Mouse (Mus musculus) kidney, postnatal 0 days (tissue): Measurements from ENCODE around the gene Klhl1. TPM values are rescaled to one million over a fixed set of nuclear protein-coding genes. Genes with fewer than 3 reads are reported as not detected.
"Not testable (repeated sequence)": the region's sequence is repeated elsewhere in the genome, so short reads cannot be mapped to it uniquely, and the experiment has no call there.

Experiments
- ATAC-seq: fragments of 200-750 bp; cut with Nextera tagmentation; replicated peaks from 2 replicates; pipeline ENCODE4 v1.8.0; 2017; ENCODE audit warnings: low read depth, moderate number of reproducible peaks, moderate TSS enrichment, moderate library complexity; ENCODE audit not compliant: low FRiP score
- DNase-seq: peaks from one replicate; pipeline ENCODE4 v3.0.0-alpha.2; 2016; ENCODE audit warnings: low spot score
- H3K27ac ChIP-seq: fragments of 300-500 bp; sonication (generic); 2 replicates; pipeline ENCODE4 v1.5.1; 2014; ENCODE audit warnings: mild to moderate bottlenecking
- H3K27me3 ChIP-seq: fragments of 300-500 bp; sonication (generic); 2 replicates; pipeline ENCODE4 v1.6.1; 2014; ENCODE audit warnings: low read length, mixed read lengths; ENCODE audit not compliant: insufficient read depth
- H3K36me3 ChIP-seq: fragments of 300-500 bp; sonication (generic); 2 replicates; pipeline ENCODE4 v1.6.1; 2014; ENCODE audit warnings: low read length, mixed read lengths; ENCODE audit not compliant: insufficient read depth
- H3K4me1 ChIP-seq: fragments of 300-500 bp; sonication (generic); replicated peaks from 2 replicates; pipeline ENCODE4 v1.6.1; 2014; ENCODE audit warnings: antibody characterized with exemption, low read length, mixed read lengths; ENCODE audit not compliant: insufficient read depth
- H3K4me2 ChIP-seq: fragments of 300-500 bp; sonication (generic); 2 replicates; pipeline ENCODE4 v1.6.1; 2014; ENCODE audit warnings: mild to moderate bottlenecking, low read length, moderate library complexity, mixed read lengths
- H3K4me3 ChIP-seq: fragments of 300-500 bp; sonication (generic); replicated peaks from 2 replicates; pipeline ENCODE4 v1.5.1; 2014; ENCODE audit warnings: low read depth, low read length
- H3K9ac ChIP-seq: fragments of 300-500 bp; sonication (generic); 2 replicates; pipeline ENCODE4 v1.6.1; 2014; ENCODE audit warnings: low read depth, low read length
- H3K9me3 ChIP-seq: fragments of 300-500 bp; sonication (generic); replicated peaks from 2 replicates; pipeline ENCODE4 v1.6.1; 2016; ENCODE audit warnings: low read length, inconsistent platforms, mixed read lengths
- CTCF ChIP-seq: IDR thresholded peaks from 2 replicates; pipeline ENCODE4 v1.5.1; 2016; ENCODE audit warnings: antibody characterized with exemption, low read depth, mild to moderate bottlenecking, moderate library complexity
- WGBS: fragments of 180-500 bp; shearing (Covaris S2); extraction: QIAGEN DNeasy Blood & Tissue Kit; methylation state at CpG from one replicate; pipeline ENCODE4 v1.1.7; 2014; 5-methylcytosine and 5-hydroxymethylcytosine counted together
- polyA plus RNA-seq: library from polyadenylated mRNA; unstranded; fragments of >200 nt; fragmentation: Nextera tagmentation; extraction: Ambion mirVana; gene quantifications from 2 replicates; pipeline ENCODE4 v1.2.1, GENCODE M21; 2015

Gene Klhl1
- polyA plus RNA-seq, 1 experiment from 2014 or later, result 0.01 TPM

DNA sequence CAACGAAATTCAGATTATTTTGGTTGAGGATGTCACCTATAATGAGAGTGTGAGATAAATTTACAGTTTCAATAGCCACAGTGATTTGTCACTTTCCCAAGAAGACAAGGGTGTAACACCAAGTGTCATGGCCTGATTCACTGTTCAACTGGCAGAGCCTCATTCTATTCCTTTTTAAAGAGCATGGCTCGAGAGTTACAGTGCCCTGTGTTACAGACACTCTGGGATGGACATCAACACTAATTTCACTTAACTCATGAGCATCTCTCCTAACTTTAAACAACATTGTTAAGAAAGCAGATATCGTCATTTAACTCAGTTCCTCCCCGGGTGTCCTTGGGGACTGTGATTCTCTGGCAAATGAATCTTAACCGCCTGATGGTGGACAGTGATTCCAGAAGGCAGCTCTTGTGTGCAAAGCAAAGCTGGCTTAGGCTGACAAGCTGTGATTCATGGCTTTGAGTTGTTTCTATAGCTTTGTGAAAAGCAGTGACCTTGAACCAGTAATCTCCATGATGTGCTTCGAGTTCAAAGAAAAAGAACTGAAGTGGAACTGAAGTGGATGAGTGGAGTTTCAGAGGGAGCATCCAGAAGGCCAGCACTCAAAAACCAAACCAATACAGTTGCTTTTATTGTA lies 301.0 kb downstream of the Klhl1 start:
- Histone ChIP-seq H3K4me3 (no peak overlapping the region), H3K36me3 (no peaks in the 10 kb centered on the region), H3K4me2 (no peak overlapping the region), H3K9ac (no peak overlapping the region), H3K27me3 (no peaks in the 10 kb centered on the region), H3K27ac (no peak overlapping the region), H3K4me1 (no peaks in the 10 kb centered on the region), H3K9me3 (no peaks in the 10 kb centered on the region)
- ATAC-seq (peak; percentile 69; the same call in 1 of the 2 replicates), DNase-seq (peak; percentile 60)
- no peak for TF ChIP-seq CTCF
- WGBS, result 32% methylated on average over 6 of the region's 6 CpGs

DNA sequence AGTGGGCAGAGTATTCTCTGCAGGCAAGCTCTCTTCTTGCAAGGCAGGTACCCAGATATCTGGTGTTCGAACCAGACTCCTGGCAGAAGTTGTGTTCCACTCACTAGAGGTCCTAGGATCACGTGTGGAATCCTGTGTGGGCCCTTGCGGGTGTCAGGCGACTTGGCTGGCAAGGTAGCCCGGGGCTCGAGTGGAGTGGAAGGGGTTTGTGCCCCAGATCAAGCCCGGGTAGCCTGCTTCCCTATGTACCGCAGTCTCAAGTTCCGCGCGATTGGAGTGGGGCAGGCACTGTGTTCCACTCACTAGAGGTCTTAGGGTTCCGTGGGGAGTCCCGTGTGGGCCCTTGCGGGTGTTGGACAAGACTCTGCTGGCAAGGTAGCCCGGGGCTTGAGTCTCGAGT lies 324.1 kb downstream of the Klhl1 start:
- DNase-seq, H3K27ac ChIP-seq, H3K9ac ChIP-seq, H3K36me3 ChIP-seq, H3K4me3 ChIP-seq, ATAC-seq, H3K4me1 ChIP-seq, H3K9me3 ChIP-seq, H3K4me2 ChIP-seq, H3K27me3 ChIP-seq: not testable (repeated sequence)
- 90% methylated on average over 14 of the region's 16 CpGs for WGBS

DNA sequence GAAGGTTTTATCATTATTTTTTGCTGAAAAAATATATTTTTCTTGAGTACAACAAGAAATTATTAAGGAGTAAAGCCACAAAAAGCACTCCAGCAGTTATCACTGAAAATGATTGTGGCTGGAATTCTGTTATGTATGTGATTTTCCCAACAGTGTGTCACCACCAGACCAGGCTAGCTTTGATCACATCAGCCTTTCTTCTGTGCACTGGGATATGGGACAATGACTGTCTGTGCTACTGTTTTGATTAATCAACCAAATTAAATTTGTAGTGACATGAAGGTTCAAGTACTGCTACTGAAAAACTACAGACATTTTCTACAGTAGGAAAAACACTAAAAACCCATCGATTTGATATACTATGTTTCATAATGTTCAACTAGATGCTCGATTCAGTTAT lies 344.4 kb downstream of the Klhl1 start:
- WGBS, result 80% methylated on average over 2 of the region's 2 CpGs
- Histone ChIP-seq H3K9me3 (no peaks in the 10 kb centered on the region), H3K4me1 (no peaks in the 10 kb centered on the region), H3K27me3 (no peaks in the 10 kb centered on the region), H3K27ac (no peak overlapping the region), H3K9ac (no peak overlapping the region), H3K4me3 (no peak overlapping the region), H3K4me2 (no peak overlapping the region), H3K36me3 (no peaks in the 10 kb centered on the region)
- TF ChIP-seq CTCF, result no peak
- no peak for ATAC-seq
- DNase-seq, result no peak

DNA sequence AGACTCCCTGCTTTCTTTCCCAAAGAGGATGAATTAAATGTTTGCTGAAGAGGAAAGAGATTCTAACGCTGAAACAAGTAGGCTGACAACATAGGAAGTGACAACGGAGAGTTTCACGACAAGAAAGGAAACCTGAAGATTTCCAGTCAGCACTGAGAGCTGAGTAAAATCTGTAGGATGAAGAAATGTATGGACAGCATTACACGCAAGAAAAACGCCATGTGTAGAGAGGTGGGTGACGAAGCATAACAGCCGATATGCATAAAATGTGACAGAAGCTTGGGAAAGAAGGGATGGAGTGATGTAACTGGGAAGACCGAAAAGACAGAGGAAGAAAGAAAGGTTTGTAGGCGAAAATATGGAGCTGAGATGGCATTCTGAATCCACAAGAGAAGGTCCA lies 375.8 kb downstream of the Klhl1 start:
- no peak for DNase-seq
- TF ChIP-seq CTCF, result no peak
- no peak overlapping the region for H3K4me2 ChIP-seq
- no peaks in the 10 kb centered on the region for H3K36me3 ChIP-seq
- WGBS, result 71% methylated on average over 9 of the region's 9 CpGs
- no peaks in the 10 kb centered on the region for H3K9me3 ChIP-seq
- no peak overlapping the region for H3K4me3 ChIP-seq
- H3K9ac ChIP-seq, result no peak overlapping the region
- H3K27me3 ChIP-seq, result no peaks in the 10 kb centered on the region
- no peaks in the 10 kb centered on the region for H3K4me1 ChIP-seq
- ATAC-seq, result no peak
- H3K27ac ChIP-seq, result no peak overlapping the region

DNA sequence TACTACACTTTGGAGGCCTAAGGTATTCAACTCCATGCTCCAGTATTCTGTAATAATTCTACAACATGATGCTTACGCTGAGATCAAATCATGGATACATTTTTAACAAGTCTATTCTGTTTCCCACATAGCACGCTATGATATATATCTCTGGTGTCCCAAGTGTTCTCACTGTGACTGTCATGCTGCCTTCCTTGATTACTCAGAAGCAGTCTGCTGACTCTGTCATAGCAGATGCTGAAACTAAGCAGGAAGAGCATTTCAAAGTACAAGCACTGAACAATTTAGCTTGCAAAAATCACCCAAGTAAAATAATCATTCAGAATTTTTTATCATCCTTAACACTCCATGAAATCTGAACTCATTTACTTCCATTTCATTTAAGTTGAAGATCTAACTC lies 378.7 kb downstream of the Klhl1 start:
- H3K27ac ChIP-seq, result no peak overlapping the region
- H3K9ac ChIP-seq, result no peak overlapping the region
- no peaks in the 10 kb centered on the region for H3K36me3 ChIP-seq
- H3K4me1 ChIP-seq, result no peaks in the 10 kb centered on the region
- no peak overlapping the region for H3K4me2 ChIP-seq
- H3K4me3 ChIP-seq, result no peak overlapping the region
- no peaks in the 10 kb centered on the region for H3K9me3 ChIP-seq
- ATAC-seq (no peak), DNase-seq (no peak)
- 92% methylated on average over 2 of the region's 2 CpGs for WGBS
- TF ChIP-seq CTCF, result no peak
- no peaks in the 10 kb centered on the region for H3K27me3 ChIP-seq

DNA sequence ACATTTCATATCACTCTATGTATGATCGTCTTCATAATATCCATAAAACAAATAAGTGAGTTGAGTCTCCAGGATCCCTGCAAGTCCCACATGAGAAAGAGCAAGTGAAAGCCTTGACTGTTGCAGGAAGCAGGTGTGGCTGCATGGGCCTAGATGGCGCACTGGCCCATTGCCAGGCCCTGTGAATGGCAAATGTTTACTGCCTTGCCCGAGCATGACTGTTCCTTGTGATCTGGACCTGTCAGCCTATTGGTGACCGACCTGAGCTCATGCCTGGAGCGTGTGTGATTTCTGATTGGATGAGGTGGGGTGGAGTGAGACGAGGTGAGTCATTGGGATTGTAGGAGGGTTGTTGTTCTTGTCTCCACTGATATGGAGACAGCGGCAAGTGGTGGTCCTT lies 411.5 kb downstream of the Klhl1 start:
- no peak for TF ChIP-seq CTCF
- H3K36me3 ChIP-seq, result no peaks in the 10 kb centered on the region
- H3K27me3 ChIP-seq, result no peaks in the 10 kb centered on the region
- DNase-seq (no peak), ATAC-seq (no peak; the same call in 1 of the 2 replicates)
- H3K27ac ChIP-seq, result no peak overlapping the region
- H3K9me3 ChIP-seq, result no peaks in the 10 kb centered on the region
- no peaks in the 10 kb centered on the region for H3K4me1 ChIP-seq
- H3K4me2 ChIP-seq, result no peak overlapping the region
- no peak overlapping the region for H3K9ac ChIP-seq
- no peak overlapping the region for H3K4me3 ChIP-seq
- WGBS, result 75% methylated on average over 7 of the region's 7 CpGs

DNA sequence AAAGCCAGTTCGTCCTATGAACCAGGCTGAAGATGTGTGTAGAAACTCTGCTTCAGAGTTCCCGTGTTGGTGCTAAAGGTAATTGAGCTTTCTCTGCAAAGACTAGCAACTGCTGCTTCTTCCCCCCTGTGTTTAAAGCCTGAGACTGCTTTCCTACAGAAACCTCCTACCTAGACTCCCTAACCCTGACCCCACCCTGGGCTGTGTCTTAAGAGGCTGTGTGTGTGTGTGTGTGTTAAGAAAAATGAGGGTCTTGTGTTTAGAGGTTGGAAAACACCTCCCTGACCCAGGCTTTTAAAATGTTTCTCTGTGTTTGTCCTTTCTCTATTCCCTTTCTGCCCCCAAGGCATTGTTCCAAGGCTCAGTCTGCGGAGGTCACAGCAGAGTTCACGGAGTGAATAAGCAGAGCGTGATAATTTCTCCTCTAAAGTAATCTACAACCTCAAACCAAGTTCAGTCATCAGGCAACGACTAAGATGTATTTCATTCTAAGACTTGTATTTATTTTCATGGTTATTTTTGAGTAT lies 437.2 kb downstream of the Klhl1 start:
- no peaks in the 10 kb centered on the region for H3K9me3 ChIP-seq
- no peak overlapping the region for H3K4me3 ChIP-seq
- no peak overlapping the region for H3K9ac ChIP-seq
- TF ChIP-seq CTCF, result no peak
- no peak overlapping the region for H3K4me2 ChIP-seq
- H3K27me3 ChIP-seq, result no peaks in the 10 kb centered on the region
- no peak overlapping the region for H3K27ac ChIP-seq
- H3K4me1 ChIP-seq, result no peaks in the 10 kb centered on the region
- WGBS, result 38% methylated on average over 6 of the region's 6 CpGs
- ATAC-seq (no peak), DNase-seq (peak; percentile 2)
- H3K36me3 ChIP-seq, result no peaks in the 10 kb centered on the region
